8 mouse cellular contexts compared by ENCODE assay signal in the genomic region with DNA sequence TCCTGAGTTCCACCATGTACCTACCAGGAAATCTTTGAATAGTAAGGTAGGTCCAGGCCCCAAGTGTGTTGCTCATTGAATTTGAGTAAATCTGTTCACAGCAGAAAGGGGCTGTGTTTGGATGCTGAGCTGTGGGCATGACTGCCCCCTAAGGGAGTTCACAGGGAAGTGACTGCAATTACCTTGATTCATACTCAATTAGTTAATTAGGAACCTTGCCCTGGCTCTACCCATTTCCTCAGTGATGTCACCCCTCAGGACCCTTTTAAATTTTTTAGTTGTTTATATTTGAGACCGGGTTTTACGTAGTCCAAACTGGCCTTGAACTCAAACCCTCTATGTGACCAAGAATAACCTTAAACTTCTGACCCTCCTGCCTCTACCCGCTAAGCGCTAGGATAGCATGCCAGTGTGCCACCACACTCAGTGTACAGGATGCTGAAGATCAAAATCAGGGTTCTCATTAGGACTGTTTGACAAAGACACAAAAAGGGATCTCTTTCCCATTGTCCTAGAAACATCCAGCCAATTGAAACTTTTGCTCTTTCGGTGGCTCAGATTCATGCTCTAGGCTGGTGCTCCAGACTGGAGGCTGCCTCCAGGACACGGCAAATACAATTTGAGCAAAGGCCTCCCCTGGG. TPM values are rescaled to one million over a fixed set of nuclear protein-coding genes. Genes with fewer than 3 reads are reported as not detected.
A peak's percentile ranks its signal among the peaks of the same experiment; 100 is the strongest.
DNase-seq lines count a peak whose midpoint lies in the region; ATAC-seq and TF ChIP-seq lines count a peak whose summit lies in the region.

No protein-coding gene starts in this region.

- H3K27me3 ChIP-seq in heart, embryonic 16.5 days (ENCODE audit: control insufficient read depth, insufficient read depth, low read length): no peaks in the 10 kb centered on the region
- no peaks in the 10 kb centered on the region for H3K27me3 ChIP-seq in hindbrain, embryonic 16.5 days (replicated peaks; ENCODE audit: control insufficient read depth, insufficient read depth, low read length)
- H3K27me3 ChIP-seq in midbrain, embryonic 16.5 days (ENCODE audit: control insufficient read depth, insufficient read depth, low read depth, low read length): no peaks in the 10 kb centered on the region

- peak overlapping the region; percentile 51; the same call in 1 of the 2 replicates for H3K27ac ChIP-seq in heart, embryonic 16.5 days (ENCODE audit: low read length)
- no peak overlapping the region for H3K27ac ChIP-seq in bone marrow, adult 2 months (ENCODE audit: control insufficient read depth, insufficient read depth, low read depth, low read length, poor library complexity)
- no peak overlapping the region for H3K27ac ChIP-seq in hindbrain, embryonic 16.5 days (ENCODE audit: low read depth, low read length)
- H3K27ac ChIP-seq in midbrain, embryonic 16.5 days (ENCODE audit: low read length): peak overlapping the region; percentile 66

- DNase-seq in heart, adult 9 months (ENCODE audit: low spot score in 2 of 2): no peak
- no peak for DNase-seq in urinary bladder, postnatal 10 days (ENCODE audit: low spot score)
- DNase-seq in thymus, postnatal 4 days: no peak
- no peak for DNase-seq in adrenal gland, postnatal 4 days (ENCODE audit: low spot score in 2 of 2)

- no peaks in the 10 kb centered on the region for H3K9me3 ChIP-seq in heart, embryonic 16.5 days (replicated peaks; ENCODE audit: control insufficient read depth, low read length)
- H3K9me3 ChIP-seq in hindbrain, embryonic 16.5 days (ENCODE audit: control insufficient read depth, low read length): no peaks in the 10 kb centered on the region
- no peaks in the 10 kb centered on the region for H3K9me3 ChIP-seq in midbrain, embryonic 16.5 days (replicated peaks; ENCODE audit: control insufficient read depth, low read length, poor library complexity, severe bottlenecking)

- H3K4me2 ChIP-seq in heart, embryonic 16.5 days (ENCODE audit: low read depth, low read length): peak overlapping the region; percentile 100
- H3K4me2 ChIP-seq in hindbrain, embryonic 16.5 days (ENCODE audit: low read length): peak overlapping the region; percentile 99
- peak overlapping the region; percentile 99 for H3K4me2 ChIP-seq in midbrain, embryonic 16.5 days (ENCODE audit: low read length)

- 18% methylated on average over 6 of the region's 6 CpGs for WGBS in heart, embryonic 16.5 days
- 22% methylated on average over 6 of the region's 6 CpGs for WGBS in bone marrow, adult 2 months
- 11% methylated on average over 6 of the region's 6 CpGs for WGBS in hindbrain, embryonic 16.5 days
- WGBS in midbrain, embryonic 16.5 days: 5% methylated on average over 6 of the region's 6 CpGs

- TF ChIP-seq POLR2A in bone marrow, adult 2 months (IDR thresholded peaks at IDR 0.05; ENCODE audit: borderline replicate concordance, control insufficient read depth, low read depth, low read length): no peak

- 0 out of 2 replicates have a peak, but pooled peaks have one; percentile 22 for TF ChIP-seq CTCF in bone marrow, adult 2 months (IDR thresholded peaks at IDR 0.05; ENCODE audit: control insufficient read depth, insufficient read depth, low read length)

- H3K4me3 ChIP-seq in heart, embryonic 16.5 days (ENCODE audit: low read length): peak overlapping the region; percentile 73
- no peak overlapping the region for H3K4me3 ChIP-seq in bone marrow, adult 2 months (replicated peaks; ENCODE audit: control insufficient read depth, low read depth, low read length)
- peak overlapping the region; percentile 76 for H3K4me3 ChIP-seq in hindbrain, embryonic 16.5 days (ENCODE audit: low read length)
- peak overlapping the region; percentile 74 for H3K4me3 ChIP-seq in midbrain, embryonic 16.5 days (ENCODE audit: low read depth, low read length)

- peak overlapping the region; percentile 77 for H3K9ac ChIP-seq in heart, embryonic 16.5 days (ENCODE audit: low read length)
- H3K9ac ChIP-seq in hindbrain, embryonic 16.5 days (ENCODE audit: low read depth, low read length): peak overlapping the region; percentile 78
- H3K9ac ChIP-seq in midbrain, embryonic 16.5 days (ENCODE audit: low read depth, low read length): peak overlapping the region; percentile 81

- peaks cover 6% of the 10 kb centered on the region for H3K4me1 ChIP-seq in heart, embryonic 16.5 days (ENCODE audit: control insufficient read depth, insufficient read depth, low read length)
- no peaks in the 10 kb centered on the region for H3K4me1 ChIP-seq in bone marrow, adult 2 months (ENCODE audit: control insufficient read depth, insufficient read depth, low read length)
- H3K4me1 ChIP-seq in hindbrain, embryonic 16.5 days (ENCODE audit: control insufficient read depth, insufficient read depth, low read depth, low read length): peaks cover 8% of the 10 kb centered on the region
- peaks cover 10% of the 10 kb centered on the region for H3K4me1 ChIP-seq in midbrain, embryonic 16.5 days (ENCODE audit: control insufficient read depth, insufficient read depth, low read length)

- H3K36me3 ChIP-seq in heart, embryonic 16.5 days (ENCODE audit: control insufficient read depth, insufficient read depth): no peaks in the 10 kb centered on the region
- H3K36me3 ChIP-seq in hindbrain, embryonic 16.5 days (ENCODE audit: control insufficient read depth, insufficient read depth, low read length): no peaks in the 10 kb centered on the region
- H3K36me3 ChIP-seq in midbrain, embryonic 16.5 days (ENCODE audit: control insufficient read depth, insufficient read depth, low read length): no peaks in the 10 kb centered on the region

- 0 out of 2 replicates have a peak, but pooled peaks have one; percentile 2 for ATAC-seq in heart, embryonic 16.5 days (replicated peaks; ENCODE audit: extremely low read depth, insufficient read depth, low FRiP score)
- peak; percentile 59 for ATAC-seq in hindbrain, embryonic 16.5 days
- peak; percentile 56 for ATAC-seq in midbrain, embryonic 16.5 days

RNA-seq across cellular contexts. Expression of gene Rasl11a, which starts 0.5 kb away (rescaled TPM):
- polyA plus RNA-seq in heart, embryonic 16.5 days (2015; fragmentation: Nextera tagmentation; extraction: Ambion mirVana): 11.7 and 12.1 TPM in 2 replicates
- not detected in 2 replicates for polyA plus RNA-seq in bone marrow, adult 2 months (2011; ENCODE audit: insufficient read depth, insufficient read length, low replicate concordance, missing spikeins)
- 7.6 and 8.5 TPM in 2 replicates for polyA plus RNA-seq in hindbrain, embryonic 16.5 days (2015; fragmentation: Nextera tagmentation; extraction: Ambion mirVana)
- 10.2 and 10.8 TPM in 2 replicates for polyA plus RNA-seq in midbrain, embryonic 16.5 days (2015; fragmentation: Nextera tagmentation; extraction: Ambion mirVana)
- 10 to 100 TPM in 1 of 2 experiments, 1 to 10 TPM in 1; 8.5 to 18.1 TPM for total RNA-seq in adrenal gland, postnatal 4 days (2021)

RNA-seq across cellular contexts. Expression of gene Rpl21, which starts 11.7 kb away (rescaled TPM):
- 279 and 290 TPM in 2 replicates for polyA plus RNA-seq in heart, embryonic 16.5 days (2015; fragmentation: Nextera tagmentation; extraction: Ambion mirVana)
- polyA plus RNA-seq in bone marrow, adult 2 months (2011; ENCODE audit: insufficient read depth, insufficient read length, low replicate concordance, missing spikeins): 73.8 and 107 TPM in 2 replicates
- polyA plus RNA-seq in hindbrain, embryonic 16.5 days (2015; fragmentation: Nextera tagmentation; extraction: Ambion mirVana): 297 and 315 TPM in 2 replicates
- polyA plus RNA-seq in midbrain, embryonic 16.5 days (2015; fragmentation: Nextera tagmentation; extraction: Ambion mirVana): 300 and 310 TPM in 2 replicates
- total RNA-seq in adrenal gland, postnatal 4 days (2021): 100 to 1,000 TPM; 378 to 411 TPM

RNA-seq across cellular contexts. Expression of gene Usp12, which starts 49.6 kb away (rescaled TPM):
- polyA plus RNA-seq in heart, embryonic 16.5 days (2015; fragmentation: Nextera tagmentation; extraction: Ambion mirVana): 10.1 and 11.0 TPM in 2 replicates
- 11.9 and 15.0 TPM in 2 replicates for polyA plus RNA-seq in bone marrow, adult 2 months (2011; ENCODE audit: insufficient read depth, insufficient read length, low replicate concordance, missing spikeins)
- 13.0 and 14.8 TPM in 2 replicates for polyA plus RNA-seq in hindbrain, embryonic 16.5 days (2015; fragmentation: Nextera tagmentation; extraction: Ambion mirVana)
- polyA plus RNA-seq in midbrain, embryonic 16.5 days (2015; fragmentation: Nextera tagmentation; extraction: Ambion mirVana): 14.5 and 16.6 TPM in 2 replicates
- 10 to 100 TPM; 35.8 to 36.3 TPM for total RNA-seq in adrenal gland, postnatal 4 days (2021)

Comparison
In these comparisons a context has a peak if more than half of its experiments do, and no peak if none do; other contexts are left out.
1. ATAC-seq: peak in every context shown above with its lines; median percentile 59 in hindbrain, embryonic 16.5 days; 56 in midbrain, embryonic 16.5 days; 2 in heart, embryonic 16.5 days.
2. H3K27ac ChIP-seq: peak in heart, embryonic 16.5 days (single experiment) and midbrain, embryonic 16.5 days (single experiment); none in bone marrow, adult 2 months (single experiment) and hindbrain, embryonic 16.5 days (single experiment).
3. Peak in every context shown above with its lines, with median percentiles within 50 percentile points of each other: H3K4me2 ChIP-seq and H3K9ac ChIP-seq.